Mouse (Mus musculus): ENCODE measurements around the gene Zfp143.
"Not testable (repeated sequence)": the region's sequence is repeated elsewhere in the genome, so short reads cannot be mapped to it uniquely, and the experiment has no call there.

The Zfp143 gene

DNA sequence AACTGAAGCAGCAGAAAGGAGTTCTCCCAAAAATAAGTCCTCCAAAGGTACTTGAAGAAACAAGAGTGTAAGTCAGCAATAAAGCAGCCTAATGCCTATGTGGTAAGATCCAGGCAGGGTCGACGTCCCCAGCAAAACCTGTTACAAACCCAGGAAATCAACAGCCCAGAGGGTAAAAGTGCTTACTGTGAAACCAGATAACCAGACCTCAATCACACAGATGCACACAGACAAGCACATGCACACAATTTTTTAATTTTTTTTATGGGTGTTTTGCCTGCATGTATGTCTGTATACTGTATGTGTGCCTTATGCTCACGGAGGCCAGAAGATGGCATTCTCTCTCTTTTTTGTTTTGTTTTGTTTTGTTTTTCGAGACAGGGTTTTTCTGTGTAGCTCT, 35.3 kb downstream of the Zfp143 start:
- DNase-seq (ENCODE audit: low spot score): no peak

DNA sequence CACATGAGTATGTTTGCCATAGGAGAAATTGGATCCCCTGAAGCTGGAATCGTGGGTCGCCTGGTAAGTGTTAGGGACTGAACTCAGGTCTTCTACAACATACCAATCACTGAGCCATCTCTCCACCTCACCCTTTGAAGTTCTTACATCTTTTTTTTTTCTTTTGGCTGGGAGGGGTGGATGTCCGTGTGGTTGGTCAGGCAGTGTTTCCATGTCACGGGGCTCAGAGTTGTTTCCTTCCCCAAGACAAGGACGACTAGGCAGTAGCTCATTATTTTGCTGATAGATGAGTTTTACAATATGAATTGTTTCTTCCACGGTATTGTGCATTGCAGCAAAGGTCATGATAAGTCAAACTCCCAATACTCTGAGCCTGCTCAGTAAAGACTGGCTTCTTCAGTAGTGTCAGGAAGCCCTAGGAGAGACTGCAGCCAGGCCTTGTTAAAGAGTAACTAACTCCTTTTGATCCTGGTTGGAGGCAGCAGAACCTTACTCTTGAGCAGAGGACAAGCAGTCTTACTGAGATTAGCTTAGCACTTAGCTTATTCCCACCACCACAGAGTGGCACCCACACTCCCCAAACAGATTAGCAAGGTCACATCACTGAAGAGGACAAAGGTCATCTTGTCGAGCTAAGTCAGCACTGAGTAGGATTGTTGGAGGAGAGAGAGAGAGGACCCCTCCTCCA, 36.2 kb downstream of the Zfp143 start:
- no peak for DNase-seq (ENCODE audit: low spot score)

DNA sequence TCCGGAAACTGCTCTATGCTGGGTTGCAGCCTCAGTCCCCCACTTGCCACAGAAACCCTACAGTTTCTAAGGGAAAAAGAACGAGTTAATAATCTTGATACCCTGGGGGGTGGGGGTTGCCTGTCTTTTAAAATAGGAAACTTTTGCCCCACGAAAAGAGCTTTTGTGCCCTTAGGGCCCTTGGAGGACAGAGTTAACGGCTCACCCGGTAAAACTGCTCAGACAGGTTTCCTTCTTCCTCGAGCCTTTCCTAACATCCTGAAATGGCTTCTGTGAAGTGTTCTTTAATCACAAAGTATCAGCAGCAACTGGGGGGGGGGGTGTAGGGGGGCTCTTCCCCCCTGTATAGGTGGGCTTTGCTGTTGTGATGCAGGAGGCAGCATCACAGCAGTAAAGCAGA, 39.8 kb downstream of the Zfp143 start:
- DNase-seq (ENCODE audit: low spot score): no peak

DNA sequence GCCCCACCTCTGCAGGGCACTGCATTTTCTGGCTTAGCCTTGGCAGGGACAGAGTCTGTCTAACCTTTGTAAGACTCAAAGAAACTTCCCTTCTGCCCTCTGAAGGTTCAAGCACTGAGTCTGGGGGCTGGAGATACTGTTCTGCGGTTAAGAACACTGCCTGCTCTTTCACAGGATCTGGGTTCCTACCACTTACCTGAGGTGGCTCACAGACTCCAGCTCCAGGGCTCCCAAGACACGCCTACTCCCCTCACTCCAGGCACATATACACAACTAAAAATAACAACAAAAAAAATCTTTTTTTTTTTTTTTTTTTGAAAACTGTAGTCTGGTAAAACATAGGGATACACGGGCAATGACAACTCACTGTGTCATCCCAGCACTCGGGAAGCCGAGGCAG, 40.2 kb downstream of the Zfp143 start:
- DNase-seq (ENCODE audit: low spot score): no peak

DNA sequence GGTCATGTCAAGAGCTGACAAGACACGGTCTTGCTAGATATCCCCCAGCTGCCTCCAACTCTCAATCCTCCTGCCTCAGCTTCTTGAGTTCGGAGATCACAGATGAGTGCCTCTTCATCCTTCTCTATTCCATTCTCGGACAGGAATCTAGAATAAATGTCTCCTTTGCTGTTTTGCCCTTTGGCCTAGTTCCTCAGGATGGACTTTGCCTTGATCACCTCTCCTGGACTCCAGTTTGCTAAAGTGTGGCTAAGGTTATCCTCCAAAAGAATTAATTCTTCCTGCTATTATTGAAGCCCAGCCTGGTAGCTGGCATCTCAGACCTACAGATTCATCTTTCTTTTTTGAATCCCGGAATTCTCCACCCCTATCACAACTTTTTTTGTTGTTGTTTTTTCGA, 44.0 kb downstream of the Zfp143 start:
- no peak for DNase-seq (ENCODE audit: low spot score)

DNA sequence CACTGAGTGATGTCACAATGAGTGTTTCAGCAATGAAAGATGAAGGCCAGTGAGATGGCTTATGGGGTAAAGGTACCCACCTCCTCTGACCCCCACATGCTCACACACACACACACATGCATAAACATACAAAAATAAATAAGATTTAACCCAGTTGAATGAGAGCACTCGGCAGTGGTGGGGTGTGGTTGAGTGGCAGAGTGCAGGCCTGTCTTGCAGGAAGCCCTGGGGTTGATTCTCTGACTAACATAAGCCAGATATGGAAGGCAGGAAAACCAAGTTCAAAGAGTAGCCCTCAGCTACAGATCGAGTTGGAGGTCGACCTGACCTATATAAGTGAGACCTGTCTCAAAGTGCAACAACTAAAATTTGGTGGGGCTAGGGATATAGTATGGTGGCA, 45.6 kb downstream of the Zfp143 start:
- no peak for DNase-seq (ENCODE audit: low spot score)

DNA sequence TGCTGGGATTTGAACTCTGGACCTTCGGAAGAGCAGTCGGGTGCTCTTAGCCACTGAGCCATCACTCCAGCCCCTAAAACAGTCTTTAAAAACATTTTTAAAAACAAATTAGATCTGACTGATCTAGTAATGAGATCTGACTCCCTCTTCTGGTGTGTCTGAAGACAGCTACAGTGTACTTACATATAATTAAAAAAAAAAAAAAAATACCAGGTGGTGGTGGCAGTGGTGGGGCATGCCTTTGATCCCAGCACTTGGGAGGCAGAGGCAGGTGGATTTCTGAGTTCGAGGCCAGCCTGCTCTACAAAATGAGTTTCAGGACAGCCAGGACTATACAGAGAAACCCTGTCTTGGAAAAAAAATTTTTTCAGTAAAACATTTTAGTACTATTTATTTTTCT, 47.5 kb downstream of the Zfp143 start:
- not testable (repeated sequence) for DNase-seq (ENCODE audit: low spot score)

DNA sequence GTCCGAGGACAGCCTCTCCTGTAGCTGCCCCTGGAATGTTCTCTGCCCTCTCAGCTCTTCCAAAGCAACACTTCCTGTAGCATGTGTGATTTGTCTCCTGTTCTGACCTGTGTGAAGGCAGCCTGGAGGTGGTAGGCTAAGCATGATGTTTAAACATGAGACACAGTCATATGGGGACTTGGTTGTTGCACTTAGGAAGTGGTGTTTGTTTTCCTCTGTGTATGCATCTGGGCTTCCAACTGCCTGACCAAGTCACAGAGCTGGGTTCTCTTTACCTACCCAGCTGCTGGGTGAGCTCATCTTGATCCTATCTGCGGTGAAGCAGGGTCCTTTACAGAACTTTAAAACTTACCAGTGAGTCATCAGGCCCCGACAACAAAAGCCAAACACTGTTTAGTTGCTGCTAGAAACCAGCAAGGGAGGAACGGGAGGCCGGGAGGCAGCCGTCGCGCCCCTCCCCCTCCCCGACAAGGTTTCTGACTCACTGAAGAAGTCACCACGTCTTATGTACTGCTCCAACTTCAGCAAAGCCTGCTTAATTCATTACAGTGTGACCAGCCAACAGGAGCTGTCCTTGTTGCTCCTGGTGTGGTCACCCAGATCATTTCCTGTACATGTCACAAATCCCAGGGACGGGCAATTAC, 48.1 kb downstream of the Zfp143 start:
- peak; percentile 55 for DNase-seq (ENCODE audit: low spot score)

DNA sequence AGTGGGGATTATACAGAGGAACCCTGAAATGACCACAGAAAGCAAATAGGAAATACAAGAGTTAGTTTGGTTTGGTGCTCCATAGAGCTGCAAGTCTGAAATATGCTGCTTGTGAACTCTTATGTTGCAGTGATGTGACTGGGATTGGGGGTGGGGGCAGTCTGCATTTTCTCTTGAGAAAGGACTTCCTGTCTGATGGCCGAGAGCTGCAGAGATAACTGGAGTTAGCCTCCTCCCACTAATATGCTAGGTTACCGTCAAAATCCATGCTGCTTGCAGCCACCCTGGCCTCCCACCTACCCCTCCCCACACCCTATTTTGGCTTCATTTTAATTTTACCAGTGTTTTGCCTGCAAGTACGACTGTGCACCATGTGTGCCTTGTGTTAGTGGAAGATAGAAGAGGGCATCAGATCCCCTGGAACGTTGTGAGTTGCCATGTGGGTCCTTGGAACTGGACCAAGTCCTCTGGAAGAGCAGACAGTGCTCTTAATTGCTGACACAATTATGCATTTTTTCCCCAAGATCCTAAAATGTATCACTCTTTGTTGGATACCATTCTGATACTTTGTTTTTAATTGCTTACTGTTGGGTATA, 49.1 kb downstream of the Zfp143 start:
- no peak for DNase-seq (ENCODE audit: low spot score)

DNA sequence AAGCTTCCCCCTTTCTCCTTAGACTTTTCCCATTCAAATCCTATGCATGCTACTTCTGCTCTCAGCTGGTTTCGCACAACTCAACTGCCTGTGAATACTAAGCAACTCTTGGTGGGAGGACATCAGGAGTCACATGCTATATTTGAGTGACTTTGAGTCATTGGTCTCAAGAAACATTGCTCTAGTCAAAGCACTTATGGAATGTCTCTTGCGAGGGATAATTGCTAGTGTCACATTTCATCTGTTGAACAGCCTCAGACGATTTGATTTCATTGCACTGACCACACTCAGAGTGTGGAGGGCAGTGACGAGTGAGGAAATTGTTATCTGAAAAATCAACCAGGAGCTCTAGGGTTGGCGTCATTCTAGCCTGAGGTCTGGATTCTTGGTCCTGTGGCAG, 53.7 kb downstream of the Zfp143 start:
- no peak for DNase-seq (ENCODE audit: low spot score)

DNA sequence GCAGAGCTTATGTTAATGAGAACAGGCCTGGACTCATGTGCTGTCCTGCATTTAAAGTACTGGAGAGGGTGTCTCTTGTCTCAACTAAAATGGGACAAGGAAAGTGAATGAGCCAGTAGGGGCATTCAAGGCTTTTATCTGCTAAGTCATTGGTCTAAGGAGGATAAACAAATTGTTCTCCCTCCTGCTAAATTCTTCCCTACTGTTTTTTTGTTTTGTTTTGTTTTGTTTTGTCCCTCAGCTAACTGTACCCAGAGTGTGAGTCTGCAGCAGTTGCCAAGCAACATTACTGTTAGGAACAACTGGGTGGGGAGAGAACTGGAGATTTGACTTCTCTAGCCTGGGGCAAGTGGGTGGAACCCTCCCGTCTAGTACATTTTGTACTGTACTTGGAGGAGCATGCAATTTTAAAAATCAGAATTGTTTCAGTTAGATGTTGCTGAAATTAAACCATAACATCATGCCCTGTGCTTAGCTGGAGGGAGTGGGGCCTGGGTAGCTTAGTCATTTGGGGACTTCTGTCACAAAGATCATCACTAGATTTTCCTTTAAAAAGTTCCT, 55.8 kb downstream of the Zfp143 start:
- DNase-seq (ENCODE audit: low spot score): peak; percentile 74

DNA sequence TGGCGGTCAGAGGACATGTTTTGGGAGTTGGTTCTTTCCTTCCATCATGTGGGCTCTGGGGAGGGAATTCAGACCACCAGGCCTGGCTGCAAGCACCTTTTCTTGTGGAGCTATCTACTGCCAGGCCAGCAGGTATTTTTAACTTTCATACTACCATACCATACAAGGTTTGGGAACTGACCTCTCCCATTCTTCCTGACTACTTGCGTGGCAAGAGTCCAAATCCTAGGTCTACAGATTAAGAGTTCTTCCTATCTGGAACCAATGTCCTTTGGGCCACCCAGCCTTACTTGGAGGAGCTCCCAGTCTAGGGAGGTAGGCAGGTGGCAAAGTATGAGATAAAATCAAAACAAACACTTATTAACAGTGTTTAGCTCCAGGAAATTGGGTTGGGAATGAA, 57.4 kb downstream of the Zfp143 start:
- no peak for DNase-seq (ENCODE audit: low spot score)

DNA sequence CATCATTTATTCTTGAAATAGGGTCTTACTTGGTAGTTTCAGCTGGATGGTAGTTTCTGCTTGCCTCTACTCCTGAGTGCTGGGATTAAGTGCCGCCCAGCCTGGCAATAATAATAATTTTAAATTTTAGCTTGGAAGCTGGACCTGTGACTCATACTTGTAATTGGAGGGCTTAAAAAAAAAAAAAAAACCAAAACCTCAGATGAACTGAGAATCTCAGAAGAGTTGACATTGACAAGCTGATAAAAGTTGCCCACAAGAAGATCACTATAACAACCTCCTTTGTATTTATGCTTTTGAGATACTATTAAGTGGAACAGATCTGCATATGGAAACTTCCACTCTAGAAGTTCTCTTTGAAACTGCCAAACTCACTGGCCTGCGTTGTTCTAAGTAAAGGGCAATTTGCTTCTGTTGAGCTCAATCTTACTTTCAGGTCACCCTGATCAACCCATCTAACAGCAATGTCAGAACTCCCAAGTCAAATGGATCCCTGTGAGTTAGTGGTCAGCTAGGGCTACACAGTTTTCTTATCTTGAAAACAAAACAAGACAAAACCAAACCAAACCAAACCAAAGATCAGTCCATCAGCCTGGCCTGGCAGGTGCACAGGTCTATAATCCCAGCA, 59.3 kb downstream of the Zfp143 start:
- DNase-seq (ENCODE audit: low spot score): no peak

DNA sequence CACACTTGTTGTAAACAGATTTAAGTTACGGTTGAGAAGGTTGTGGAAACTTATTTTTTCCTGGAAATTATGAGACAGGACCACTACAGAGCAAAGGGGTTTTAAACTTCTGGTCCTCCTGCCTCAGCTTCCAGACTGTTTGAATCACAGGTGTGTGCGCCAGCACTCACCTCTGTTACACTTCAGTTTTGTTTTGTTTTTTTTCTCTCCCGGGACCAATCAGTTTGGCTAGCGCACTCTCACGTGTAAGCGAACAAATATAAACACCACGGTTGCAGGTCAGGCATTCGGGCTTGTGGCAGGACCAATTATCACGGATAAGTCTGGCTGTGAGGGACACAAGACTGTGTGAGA, 60.1 kb downstream of the Zfp143 start:
- no peak for DNase-seq (ENCODE audit: low spot score)

DNA sequence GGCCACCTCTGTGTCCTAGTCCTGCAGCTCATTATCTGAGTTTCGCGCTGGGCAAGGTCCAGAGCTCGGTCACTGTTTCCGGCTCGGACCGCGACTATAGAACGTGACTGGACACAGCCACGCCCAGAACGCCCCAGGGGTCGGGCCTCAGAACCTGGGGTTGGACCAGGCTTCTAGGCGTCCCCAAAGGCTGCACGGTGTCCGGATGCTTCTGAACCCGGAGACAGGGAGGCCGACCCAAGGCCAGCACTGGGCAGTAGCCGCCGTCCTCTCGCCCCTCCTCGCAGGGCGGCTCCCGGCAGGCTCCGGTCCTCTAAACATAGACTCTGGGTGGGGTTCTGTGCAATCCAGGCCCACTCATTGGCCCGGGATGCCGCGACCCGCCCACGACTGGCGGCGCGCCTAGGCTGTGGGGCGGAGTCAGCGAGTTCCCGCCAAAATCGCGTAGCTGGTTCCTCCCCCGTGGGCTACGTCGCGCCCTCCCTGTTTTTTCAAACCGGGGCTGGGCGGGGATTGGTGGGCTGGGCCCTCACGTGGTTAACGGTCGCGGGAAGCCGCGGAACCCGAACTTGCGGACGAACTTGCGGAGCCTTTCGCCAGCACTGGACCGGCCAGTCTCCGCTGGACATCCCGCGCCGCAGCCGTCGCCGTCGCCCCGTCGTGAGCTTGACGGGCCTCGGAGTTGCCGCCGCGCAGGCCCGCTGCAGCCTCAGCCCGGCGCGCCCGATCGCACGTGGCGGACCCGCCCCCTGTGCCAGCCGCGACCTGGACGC, 60.7 kb downstream of the Zfp143 start, which contains the start of gene Wee1:
Wee1 (plus strand) TSS at position 531 of the 773 bp plus-strand sequence.
- DNase-seq (ENCODE audit: low spot score): peak; percentile 99

DNA sequence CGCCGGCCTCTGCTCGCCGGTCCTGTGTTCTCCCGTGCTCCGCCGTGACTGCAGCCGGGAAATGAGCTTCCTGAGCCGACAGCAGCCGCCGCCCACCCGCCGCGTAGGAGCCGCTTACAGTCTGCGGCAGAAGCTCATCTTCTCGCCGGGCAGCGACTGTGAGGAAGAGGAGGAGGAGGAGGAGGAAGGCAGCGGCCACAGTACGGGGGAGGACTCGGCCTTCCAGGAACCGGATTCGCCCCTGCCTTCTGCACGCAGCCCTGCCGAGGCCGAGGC, 61.2 kb downstream of the Zfp143 start:
- no peak for DNase-seq (ENCODE audit: low spot score)

DNA sequence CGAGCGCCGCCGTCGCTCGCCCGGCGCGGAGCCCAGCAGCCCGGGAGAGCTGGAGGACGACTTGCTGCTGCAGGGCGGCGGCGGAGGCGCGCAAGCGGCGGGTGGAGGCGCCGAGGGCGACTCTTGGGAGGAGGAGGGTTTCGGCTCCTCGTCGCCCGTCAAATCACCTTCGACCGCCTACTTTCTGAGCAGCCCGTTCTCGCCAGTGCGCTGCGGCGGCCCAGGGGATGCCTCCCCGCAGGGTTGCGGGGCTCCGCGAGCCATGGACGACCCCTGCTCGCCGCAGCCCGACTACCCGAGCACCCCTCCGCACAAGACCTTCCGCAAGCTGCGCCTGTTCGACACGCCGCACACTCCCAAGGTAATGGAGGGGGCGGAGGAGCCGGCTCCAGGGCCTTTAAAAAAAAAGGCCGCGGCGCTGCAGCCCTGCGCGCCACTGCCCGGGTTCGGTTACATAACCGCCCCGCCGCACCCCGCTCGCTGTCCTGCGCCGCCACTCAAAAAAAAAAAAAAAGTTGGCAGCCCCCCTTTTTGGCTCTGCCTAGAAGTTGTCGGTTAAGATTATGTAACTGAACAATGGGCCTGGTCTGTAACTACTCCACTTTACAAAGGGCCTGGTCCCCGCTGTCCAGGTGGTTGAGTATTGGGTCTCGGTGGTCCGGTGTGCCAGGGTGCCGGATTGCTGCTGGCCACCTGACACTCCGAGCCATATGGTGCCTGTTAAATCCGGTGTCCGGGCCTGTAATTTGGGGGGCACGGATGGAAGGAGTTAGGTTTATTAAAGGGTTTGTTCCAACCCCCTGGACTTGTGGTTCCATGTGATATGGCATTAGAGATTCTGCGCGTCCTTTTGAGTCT, 61.8 kb downstream of the Zfp143 start:
- DNase-seq (ENCODE audit: low spot score): peak; percentile 71

DNA sequence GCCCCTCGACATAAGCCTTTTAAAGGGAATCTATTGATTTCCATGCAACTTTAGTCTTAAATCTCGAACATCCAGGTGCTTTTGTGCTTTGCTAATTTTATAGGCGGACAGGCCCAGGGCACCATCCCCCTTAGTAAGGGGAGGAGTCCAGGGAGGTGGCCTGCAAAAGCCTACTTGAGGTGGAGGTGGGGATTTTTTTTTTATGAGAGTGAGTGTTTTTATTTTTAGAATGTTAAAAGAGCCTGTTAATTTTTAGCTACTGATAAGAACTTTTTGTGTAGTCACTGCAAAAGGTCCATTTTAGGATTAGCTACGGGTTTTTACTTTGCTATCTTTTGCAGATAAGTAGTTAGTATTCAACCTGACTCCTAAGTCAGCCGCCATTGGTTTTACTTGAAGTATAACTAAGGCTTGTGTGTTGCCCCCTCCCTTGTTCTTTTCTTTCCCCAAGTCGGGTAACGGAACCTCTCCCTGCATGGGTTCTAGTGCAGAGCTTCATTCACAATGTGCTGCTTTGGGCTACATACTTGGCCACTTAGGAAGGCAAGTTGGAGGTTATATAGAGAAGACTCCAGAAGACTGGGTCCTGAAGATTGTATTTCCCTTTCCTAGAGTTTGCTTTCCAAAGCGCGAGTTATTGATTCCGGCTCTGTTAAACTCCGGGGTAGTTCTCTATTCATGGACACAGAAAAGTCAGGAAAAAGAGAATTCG, 63.0 kb downstream of the Zfp143 start:
- no peak for DNase-seq (ENCODE audit: low spot score)

DNA sequence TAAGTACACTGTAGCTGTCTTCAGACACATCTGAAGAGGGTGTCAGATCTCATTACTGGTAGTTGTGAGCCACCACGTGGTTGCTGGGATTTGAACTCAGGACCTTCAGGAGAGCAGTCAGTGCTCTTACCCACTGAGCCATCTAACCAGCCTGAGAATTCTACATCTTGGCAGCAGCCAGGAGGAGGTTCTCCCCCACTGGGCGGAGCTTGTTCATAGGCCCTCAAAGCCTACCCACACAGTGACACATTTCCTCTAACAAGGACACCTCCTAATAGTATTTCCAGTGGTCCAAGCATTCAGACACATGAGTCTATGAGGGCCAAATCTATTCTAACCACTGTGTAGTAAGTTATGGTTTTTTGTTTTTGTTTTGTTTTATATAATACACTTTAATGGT, 67.5 kb downstream of the Zfp143 start:
- no peak for DNase-seq (ENCODE audit: low spot score)

DNA sequence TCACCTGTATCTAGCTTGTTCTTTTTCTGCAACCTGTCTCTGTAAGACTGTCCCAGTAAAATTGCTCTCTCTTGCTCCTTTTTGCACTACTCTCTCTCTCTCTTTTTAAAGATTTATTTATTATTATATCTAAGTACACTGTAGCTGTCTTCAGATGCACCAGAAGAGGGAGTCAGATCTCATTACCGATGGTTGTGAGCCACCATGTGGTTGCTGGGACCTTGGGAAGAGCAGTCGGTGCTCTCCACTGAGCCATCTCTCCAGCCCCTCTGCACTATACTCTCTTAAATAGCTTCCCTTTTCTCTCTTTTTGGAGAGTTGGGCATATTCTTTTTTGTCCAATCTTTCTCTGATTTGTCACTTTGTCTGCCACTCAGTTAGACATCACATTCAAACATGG, 71.3 kb downstream of the Zfp143 start:
- not testable (repeated sequence) for DNase-seq (ENCODE audit: low spot score)

DNA sequence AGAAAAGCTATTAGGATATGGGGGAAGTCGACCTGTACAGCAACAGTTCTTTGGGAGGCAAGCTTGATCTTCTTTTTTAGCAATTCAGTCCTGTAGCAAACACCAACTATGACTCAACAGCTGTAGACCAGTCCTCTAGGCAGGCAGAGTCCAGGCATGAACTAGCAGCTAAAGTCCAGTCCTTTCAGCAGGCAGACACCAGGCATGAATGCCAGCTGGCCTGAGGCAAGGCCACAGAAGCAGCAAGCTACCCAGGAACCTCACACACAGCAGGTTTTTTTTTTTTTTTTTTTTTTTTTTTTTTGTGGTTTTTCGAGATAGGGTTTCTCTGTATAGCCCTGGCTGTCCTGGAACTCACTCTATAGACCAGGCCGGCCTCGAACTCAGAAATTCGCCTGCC, 73.0 kb downstream of the Zfp143 start:
- no peak for DNase-seq (ENCODE audit: low spot score)
